7 mouse cellular contexts compared by ENCODE assay signal in the genomic region with DNA sequence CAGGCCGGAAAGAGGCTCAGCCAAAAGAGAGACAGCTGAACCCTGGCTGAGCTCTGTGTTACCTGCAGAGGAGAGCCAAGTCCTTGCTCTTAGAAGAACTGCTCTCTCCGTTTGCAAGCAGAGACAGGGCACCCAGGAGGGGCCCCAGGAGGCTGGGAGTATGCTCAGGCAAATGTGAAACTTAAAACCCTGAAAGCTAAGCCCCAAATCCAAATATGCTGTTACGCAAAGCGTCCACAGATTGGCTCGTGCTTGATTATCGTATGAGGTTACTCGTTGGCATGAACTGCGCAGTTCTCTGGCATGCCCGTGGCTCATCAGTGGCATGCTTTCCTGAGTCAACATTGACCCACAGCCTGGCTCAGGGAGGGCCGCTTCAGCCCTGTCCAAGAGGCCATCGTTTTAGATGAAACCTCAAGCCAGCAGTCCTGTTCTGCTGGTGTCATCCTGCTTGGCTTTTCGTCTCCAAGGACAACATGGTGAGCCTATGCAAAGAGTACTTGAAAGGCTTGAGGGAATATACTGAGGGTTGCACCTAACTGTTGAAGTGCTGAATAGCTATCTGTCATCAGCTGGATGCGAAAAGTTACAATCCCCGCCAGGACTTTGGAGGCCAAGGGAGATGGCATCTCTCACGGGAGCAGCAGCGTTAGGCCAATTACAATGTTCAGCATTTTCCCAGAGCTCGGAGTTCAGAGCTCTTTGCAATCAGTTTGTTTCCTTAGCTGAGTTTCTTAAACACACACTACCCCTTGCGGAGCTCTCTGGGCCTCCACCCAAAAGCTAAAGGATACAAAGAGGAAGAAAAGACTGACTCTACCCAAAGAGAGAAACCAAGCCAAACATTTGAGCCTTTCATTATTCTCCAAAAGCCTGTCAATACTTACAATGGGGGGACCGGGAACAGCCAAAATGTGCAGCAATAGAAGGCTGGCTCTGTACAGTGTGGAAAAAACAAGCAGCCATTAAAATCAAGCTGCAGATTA.
DNase-seq lines count a peak whose midpoint lies in the region; ATAC-seq and TF ChIP-seq lines count a peak whose summit lies in the region.

No protein-coding gene starts in this region.

- peak overlapping the region; percentile 55 for H3K27ac ChIP-seq in midbrain, embryonic 10.5 days (replicated peaks)
- no peak overlapping the region for H3K27ac ChIP-seq in midbrain, embryonic 11.5 days (ENCODE audit: low read depth, low read length)
- H3K27ac ChIP-seq in gastrocnemius, adult 2 months: peak overlapping the region; percentile 38; the same call in 1 of the 2 replicates
- no peak overlapping the region for H3K27ac ChIP-seq in lung, postnatal 0 days (ENCODE audit: low read length)

- intact Hi-C loops in gastrocnemius, adult 2 months (cut with DNase I): no loop called here

- H3K9ac ChIP-seq in midbrain, embryonic 11.5 days (ENCODE audit: low read length): no peak overlapping the region
- H3K9ac ChIP-seq in lung, postnatal 0 days (replicated peaks; ENCODE audit: low read depth): no peak overlapping the region

- no peak overlapping the region for H3K4me2 ChIP-seq in midbrain, embryonic 11.5 days
- no peak overlapping the region for H3K4me2 ChIP-seq in lung, postnatal 0 days (replicated peaks; ENCODE audit: low read depth, low read length)

- ATAC-seq in midbrain, embryonic 11.5 days (ENCODE audit: low FRiP score): no peak
- peak; percentile 49; the same call in 1 of the 2 replicates for ATAC-seq in lung, postnatal 0 days

- no peaks in the 10 kb centered on the region; the same call in 1 of the 2 replicates for H3K27me3 ChIP-seq in midbrain, embryonic 10.5 days (ENCODE audit: low read depth, poor library complexity, severe bottlenecking)
- no peaks in the 10 kb centered on the region for H3K27me3 ChIP-seq in midbrain, embryonic 11.5 days (ENCODE audit: control insufficient read depth, insufficient read depth, low read length)
- H3K27me3 ChIP-seq in lung, postnatal 0 days (replicated peaks; ENCODE audit: insufficient read depth, low read length): no peaks in the 10 kb centered on the region

- WGBS in midbrain, embryonic 10.5 days: 71% methylated on average over 19 of the region's 19 CpGs
- whole genome bisulfite sequencing in midbrain, embryonic 11.5 days: 68% methylated on average over 19 of the region's 19 CpGs
- WGBS in lung, postnatal 0 days: 43% methylated on average over 19 of the region's 19 CpGs

- no peak for TF ChIP-seq CTCF in gastrocnemius, adult 2 months (IDR thresholded peaks at IDR 0.05)
- TF ChIP-seq CTCF in lung, postnatal 0 days (IDR thresholded peaks at IDR 0.05): no peak

- no peaks in the 10 kb centered on the region for H3K9me3 ChIP-seq in midbrain, embryonic 10.5 days (replicated peaks)
- no peaks in the 10 kb centered on the region for H3K9me3 ChIP-seq in midbrain, embryonic 11.5 days (ENCODE audit: control insufficient read depth, low read length)
- no peaks in the 10 kb centered on the region for H3K9me3 ChIP-seq in lung, postnatal 0 days (ENCODE audit: low read length)

- H3K4me1 ChIP-seq in midbrain, embryonic 10.5 days: peaks cover 14% of the 10 kb centered on the region
- H3K4me1 ChIP-seq in midbrain, embryonic 11.5 days (ENCODE audit: control insufficient read depth, insufficient read depth, low read length): peaks cover 5% of the 10 kb centered on the region
- no peaks in the 10 kb centered on the region for H3K4me1 ChIP-seq in lung, postnatal 0 days (ENCODE audit: insufficient read depth, low read depth, low read length)

- no peaks in the 10 kb centered on the region for H3K36me3 ChIP-seq in midbrain, embryonic 10.5 days
- H3K36me3 ChIP-seq in midbrain, embryonic 11.5 days (ENCODE audit: control insufficient read depth, insufficient read depth, low read length): no peaks in the 10 kb centered on the region
- no peaks in the 10 kb centered on the region for H3K36me3 ChIP-seq in lung, postnatal 0 days (ENCODE audit: insufficient read depth, low read length)

- no peak overlapping the region for H3K4me3 ChIP-seq in midbrain, embryonic 10.5 days
- H3K4me3 ChIP-seq in midbrain, embryonic 11.5 days (ENCODE audit: low read depth, low read length): no peak overlapping the region
- peak overlapping the region; percentile 39 for H3K4me3 ChIP-seq in gastrocnemius, adult 2 months
- H3K4me3 ChIP-seq in lung, postnatal 0 days (ENCODE audit: low read depth, low read length): no peak overlapping the region

- TF ChIP-seq EP300 in lung, postnatal 0 days (IDR thresholded peaks at IDR 0.05): no peak

- DNase-seq in midbrain, embryonic 10.5 days (ENCODE audit: low spot score): no peak
- DNase-seq in midbrain, embryonic 11.5 days (ENCODE audit: low spot score, missing footprints): no peak
- peak; percentile 58 to 62 for DNase-seq in cerebellum, postnatal 25 days
- DNase-seq in gastrocnemius, adult 2 months: peak; percentile 78
- DNase-seq in lung, postnatal 0 days (ENCODE audit: low spot score): peak; percentile 33
- no peak for DNase-seq in spleen, adult 12 weeks (ENCODE audit: low spot score)
- DNase-seq in kidney, adult 18-20 months: no peak

Comparison
In these comparisons a context has a peak if more than half of its experiments do, and no peak if none do; other contexts are left out.
1. H3K27ac ChIP-seq: peak in midbrain, embryonic 10.5 days (single experiment) and gastrocnemius, adult 2 months (single experiment); none in midbrain, embryonic 11.5 days (single experiment) and lung, postnatal 0 days (single experiment).
2. DNase-seq: peak in cerebellum, postnatal 25 days (2 of 2), gastrocnemius, adult 2 months (single experiment) and lung, postnatal 0 days (single experiment); none in midbrain, embryonic 10.5 days (single experiment), midbrain, embryonic 11.5 days (single experiment), spleen, adult 12 weeks (single experiment) and kidney, adult 18-20 months (single experiment).